Mouse (Mus musculus) bone marrow macrophage, adult 2 months (primary cell): ENCODE measurements at regions not wholly inside any gene's neighbourhood (a gene's known extent, or its start where the extent isn't known, plus 50 kb on each side); places are given as distances from the start of the nearest gene placed in this dataset.

ENCODE experiments used
- CTCF ChIP-seq: IDR thresholded peaks from 2 replicates; pipeline ENCODE4 v1.5.1; 2012; ENCODE audit warnings: low read depth, mild to moderate bottlenecking, low read length, moderate library complexity
- POLR2A ChIP-seq: IDR thresholded peaks from 2 replicates; pipeline ENCODE4 v1.6.1; 2012; ENCODE audit warnings: mild to moderate bottlenecking, low read depth, low read length, borderline replicate concordance

GRCm38 (mm10) chr2:10783594-10783993 lies 388.3 kb upstream of the Prkcq start:
- TF ChIP-seq POLR2A (no peak), CTCF (no peak)
